Mouse (Mus musculus) macrophage (primary cell): ENCODE results near the gene Ssb. TPM values are rescaled to one million over a fixed set of nuclear protein-coding genes. Genes with fewer than 3 reads are reported as not detected.

Source experiments
- H3K27ac ChIP-seq: fragments of 350-480 bp; formaldehyde crosslinking; 2 replicates; pipeline ENCODE4 v1.9.0; 2021
- H3K36me3 ChIP-seq: fragments of 350-480 bp; formaldehyde crosslinking; 2 replicates; pipeline ENCODE4 v1.9.0; 2021; ENCODE audit errors: inconsistent target
- H3K4me3 ChIP-seq: fragments of 350-480 bp; formaldehyde crosslinking; 2 replicates; pipeline ENCODE4 v1.9.0; 2021; ENCODE audit errors: inconsistent target
- H3K79me2 ChIP-seq: fragments of 350-480 bp; formaldehyde crosslinking; 2 replicates; pipeline ENCODE4 v1.9.0; 2021; ENCODE audit errors: inconsistent target
- WGBS: methylation state at CpG from one replicate; pipeline ENCODE4 v1.1.7; 2026; ENCODE audit warnings: inconsistent platforms; ENCODE audit not compliant: missing documents; 5-methylcytosine and 5-hydroxymethylcytosine counted together
- polyA plus RNA-seq: library from polyadenylated mRNA; stranded (reverse); fragments of 250-400 nt; gene quantifications from 3 replicates; pipeline ENCODE4 v1.2.4, GENCODE M21; 2018; ENCODE audit warnings: inconsistent platforms
- total RNA-seq, 78 experiments: library from RNA; depleted of rRNA; stranded (reverse); fragments of 250-400 nt; gene quantifications; 1 replicate in 9 of 78; 2 replicates in 24 of 78; 3 replicates in 43 of 78; 4 replicates in 2 of 78; pipeline ENCODE4 v1.2.4; 2018; ENCODE audit warnings: inconsistent platforms in 56 of 78

Ssb gene
- total RNA-seq (2018; cell fraction: chromatin; rRNA removed): 100 to 1,000 TPM in 10 of 26 experiments, 10 to 100 TPM in 16; 63.2 to 140 (median 94.4) TPM
- total RNA-seq (2018; cell fraction: cytosol; rRNA removed): 100 to 1,000 TPM in 15 of 26 experiments, 10 to 100 TPM in 11; 87.0 to 136 (median 101) TPM
- total RNA-seq (2018; cell fraction: nucleus; rRNA removed): 100 to 1,000 TPM in 12 of 26 experiments, 10 to 100 TPM in 14; 73.7 to 179 (median 95.3) TPM
- 106 to 279 TPM (median 166 TPM) in 3 replicates for polyA plus RNA-seq

- peaks cover 7% of the 10 kb centered on the region for H3K36me3 ChIP-seq
- peak within 1 kb of the TSS; percentile 92 for H3K4me3 ChIP-seq
- H3K27ac ChIP-seq: peak within 1 kb of the TSS; percentile 79
- under 1% methylated on average over 60 of the region's 66 CpGs for WGBS
- peaks cover 48% of the 10 kb centered on the region for H3K79me2 ChIP-seq
Measured at GRCm38 (mm10) chr2:69861485-69862091, at the start of gene Ssb. TSS of gene Ssb (plus strand) at chr2:69861562.

- Histone ChIP-seq H3K4me3 (no peak overlapping the region), H3K27ac (no peak overlapping the region), H3K79me2 (no peaks in the 10 kb centered on the region), H3K36me3 (no peaks in the 10 kb centered on the region)
- WGBS: 77% methylated on average over 5 of the region's 5 CpGs
Measured at GRCm38 (mm10) chr2:69816575-69816974, 44.8 kb upstream of the Ssb start.

GRCm38 (mm10) chr2:69818350-69819085 lies 42.8 kb upstream of the Ssb start:
- Histone ChIP-seq H3K27ac (no peak overlapping the region), H3K36me3 (no peaks in the 10 kb centered on the region), H3K79me2 (no peaks in the 10 kb centered on the region), H3K4me3 (no peak overlapping the region)
- 89% methylated on average over 9 of the region's 9 CpGs for WGBS

DNA sequence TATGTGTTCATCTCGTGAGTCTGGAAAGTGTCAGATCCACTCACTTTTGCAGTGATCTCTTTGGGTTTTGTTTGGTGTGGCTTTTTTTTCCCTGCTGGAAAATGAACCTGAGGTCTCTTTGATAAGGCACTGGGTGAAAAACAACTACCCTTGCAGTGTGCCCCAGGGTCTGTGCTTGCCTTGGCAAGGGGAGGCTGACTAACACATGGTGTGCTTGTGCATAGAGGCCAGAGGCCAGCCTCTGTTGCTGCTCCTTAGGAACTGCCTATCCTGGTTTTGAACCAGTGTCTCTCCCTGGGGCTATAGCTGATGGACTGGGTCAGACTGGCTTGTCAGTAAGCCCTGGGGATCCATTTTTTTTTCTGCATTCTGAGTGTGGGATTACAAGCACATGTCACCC lies 41.2 kb upstream of the Ssb start:
- no peak overlapping the region for H3K27ac ChIP-seq
- H3K79me2 ChIP-seq: no peaks in the 10 kb centered on the region
- no peaks in the 10 kb centered on the region for H3K36me3 ChIP-seq
- H3K4me3 ChIP-seq: no peak overlapping the region
- 100% methylated on average over 1 of the region's 1 CpGs for WGBS

GRCm38 (mm10) chr2:69821711-69822110 lies 39.7 kb upstream of the Ssb start, which contains the start of gene Klhl23:
TSS of gene Klhl23 (plus strand) at chr2:69821944.
- H3K27ac ChIP-seq: no peak within 1 kb of the TSS
- WGBS: 19% methylated on average over 8 of the region's 8 CpGs

DNA sequence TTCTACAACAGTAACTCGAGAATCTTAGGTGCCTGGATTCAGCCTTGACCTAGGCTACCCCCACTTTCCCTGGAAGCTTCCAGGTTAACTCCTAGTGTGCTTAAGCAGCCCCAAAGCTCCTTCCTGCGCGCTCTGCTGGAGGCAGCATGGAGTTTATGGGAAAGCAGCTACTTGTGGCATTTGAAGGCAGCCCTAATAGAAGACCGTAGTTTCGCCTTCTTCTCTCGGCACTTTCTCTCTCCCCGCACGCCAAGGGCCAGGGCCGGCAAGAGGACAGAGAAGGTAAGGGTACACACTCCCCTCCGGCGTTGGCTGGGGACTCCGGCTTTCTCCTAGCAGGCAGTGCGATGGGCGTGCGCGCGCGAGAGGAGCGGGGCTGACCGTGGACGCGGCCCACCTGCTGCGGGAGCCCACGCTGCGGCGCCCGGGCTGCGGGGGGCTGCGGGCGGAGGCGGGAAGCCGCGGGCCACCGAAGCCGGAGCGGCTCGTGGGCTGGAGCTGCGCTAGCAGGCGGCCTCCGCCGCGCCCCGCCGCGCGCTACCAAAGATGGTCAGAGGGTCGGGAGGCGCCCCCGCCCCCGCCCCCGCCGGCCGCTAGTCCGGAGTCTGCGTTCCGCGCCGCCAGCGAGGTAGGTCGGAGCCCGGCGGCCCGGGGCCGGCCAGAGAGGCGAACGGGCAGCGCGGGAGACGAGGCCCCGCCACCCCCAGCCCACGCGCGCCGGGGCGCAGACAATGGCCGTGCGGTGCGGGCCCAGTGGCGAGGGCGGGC lies 38.8 kb upstream of the Ssb start:
- Histone ChIP-seq H3K27ac (no peak overlapping the region), H3K4me3 (peak overlapping the region; percentile 31), H3K79me2 (no peaks in the 10 kb centered on the region), H3K36me3 (no peaks in the 10 kb centered on the region)
- under 1% methylated on average over 66 of the region's 80 CpGs for WGBS

More at GRCm38 (mm10) chr2:69821711-69822110, 39.7 kb upstream of the Ssb start, which contains the start of gene Klhl23:
- Histone ChIP-seq H3K4me3 (peak within 1 kb of the TSS; percentile 31), H3K79me2 (no peaks in the 10 kb centered on the region), H3K36me3 (no peaks in the 10 kb centered on the region)

DNA sequence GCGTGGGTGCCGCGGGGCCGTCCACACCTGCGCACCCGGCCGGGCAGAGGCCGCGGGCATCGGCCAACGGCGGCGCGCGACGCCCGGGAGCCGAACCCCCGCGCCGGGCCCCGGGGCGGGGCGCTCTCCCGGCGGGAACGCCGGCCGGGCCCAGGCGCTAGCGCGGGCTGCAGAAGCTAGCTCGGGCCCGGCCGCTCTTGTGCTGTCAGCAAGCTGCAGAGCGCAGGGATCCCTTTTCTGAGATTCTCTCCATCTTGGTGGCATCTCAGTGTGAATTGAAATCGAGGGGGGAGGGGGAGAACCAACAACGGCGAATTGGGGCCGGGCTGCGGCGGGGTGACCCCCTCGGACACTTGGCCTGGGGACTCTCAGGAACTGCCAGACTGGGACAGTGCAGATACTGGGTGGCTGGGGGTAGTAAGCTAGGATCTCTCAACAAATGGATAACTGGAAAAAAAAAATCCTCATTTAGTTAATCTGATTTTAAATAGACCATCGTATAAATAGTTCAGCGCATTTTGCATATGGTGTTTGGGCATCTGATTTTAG lies 38.2 kb upstream of the Ssb start:
- Histone ChIP-seq H3K4me3 (peak overlapping the region; percentile 39), H3K27ac (no peak overlapping the region), H3K79me2 (no peaks in the 10 kb centered on the region), H3K36me3 (no peaks in the 10 kb centered on the region)
- 9% methylated on average over 21 of the region's 45 CpGs for WGBS

- 94% methylated on average over 10 of the region's 10 CpGs for WGBS
- Histone ChIP-seq H3K27ac (no peak overlapping the region), H3K36me3 (no peaks in the 10 kb centered on the region), H3K79me2 (no peaks in the 10 kb centered on the region), H3K4me3 (no peak overlapping the region)
Measured at GRCm38 (mm10) chr2:69825898-69826297, 35.5 kb upstream of the Ssb start.

GRCm38 (mm10) chr2:69826380-69826779 lies 35.0 kb upstream of the Ssb start:
- WGBS: 92% methylated on average over 2 of the region's 2 CpGs
- Histone ChIP-seq H3K79me2 (no peaks in the 10 kb centered on the region), H3K36me3 (no peaks in the 10 kb centered on the region), H3K27ac (no peak overlapping the region), H3K4me3 (no peak overlapping the region)

GRCm38 (mm10) chr2:69828031-69828430 lies 33.3 kb upstream of the Ssb start:
- Histone ChIP-seq H3K4me3 (no peak overlapping the region), H3K79me2 (no peaks in the 10 kb centered on the region), H3K36me3 (no peaks in the 10 kb centered on the region), H3K27ac (no peak overlapping the region)
- WGBS: 91% methylated on average over 7 of the region's 7 CpGs

- no peak overlapping the region for H3K27ac ChIP-seq
- 96% methylated on average over 2 of the region's 2 CpGs for WGBS
- H3K36me3 ChIP-seq: no peaks in the 10 kb centered on the region
- H3K4me3 ChIP-seq: no peak overlapping the region
- H3K79me2 ChIP-seq: no peaks in the 10 kb centered on the region
Measured at GRCm38 (mm10) chr2:69829680-69830079, 31.7 kb upstream of the Ssb start.

DNA sequence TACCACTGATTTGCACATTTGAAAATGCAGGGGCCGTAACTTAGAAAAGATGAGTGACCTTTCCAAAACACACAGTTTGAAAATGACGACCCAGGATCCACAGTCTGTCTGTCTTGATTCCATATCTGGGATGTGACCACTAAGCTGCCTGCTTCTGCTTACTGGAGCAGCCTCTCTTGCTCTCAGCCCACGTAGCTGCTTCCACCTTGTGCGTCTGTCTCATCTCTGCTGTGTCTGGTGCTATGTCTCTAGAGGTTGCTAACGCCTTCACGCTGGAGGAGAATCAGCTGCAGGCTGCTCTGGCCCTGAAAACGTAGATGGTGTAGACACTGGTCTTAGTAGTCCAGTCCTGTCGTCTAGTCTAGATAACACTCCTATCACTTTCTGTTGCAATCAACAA lies 31.2 kb upstream of the Ssb start:
- 95% methylated on average over 8 of the region's 8 CpGs for WGBS
- Histone ChIP-seq H3K79me2 (no peaks in the 10 kb centered on the region), H3K4me3 (no peak overlapping the region), H3K27ac (no peak overlapping the region), H3K36me3 (no peaks in the 10 kb centered on the region)

DNA sequence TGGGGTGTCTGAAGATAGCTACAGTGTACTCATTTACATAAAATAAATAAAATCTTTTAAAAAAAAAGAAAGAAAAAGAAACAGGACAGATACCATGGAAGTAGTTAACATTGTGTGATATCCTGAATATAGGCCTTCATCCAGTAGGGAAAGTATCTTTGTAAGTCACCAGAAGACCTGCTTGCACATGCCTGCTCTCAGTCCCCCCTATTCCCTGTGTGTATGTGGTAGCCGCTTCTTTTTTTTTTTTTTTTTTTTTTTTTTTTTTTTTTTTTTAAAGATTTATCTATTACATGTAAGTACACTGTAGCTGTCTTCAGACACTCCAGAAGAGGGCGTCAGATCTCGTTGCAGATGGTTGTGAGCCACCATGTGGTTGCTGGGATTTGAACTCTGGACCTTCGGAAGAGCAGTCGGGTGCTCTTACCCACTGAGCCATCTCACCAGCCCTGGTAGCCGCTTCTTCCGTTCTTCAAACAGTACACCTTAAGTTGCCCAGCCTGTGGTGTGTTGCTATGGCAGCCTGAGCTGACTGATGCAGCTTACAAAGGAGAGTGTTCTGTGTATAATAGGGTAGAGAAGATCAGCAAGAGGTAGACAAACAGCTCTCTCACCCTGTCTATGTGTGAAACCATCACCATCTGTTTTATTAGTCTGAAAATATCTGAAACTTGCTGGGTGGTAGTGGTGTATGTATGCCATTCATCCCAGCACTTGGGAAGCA lies 24.0 kb upstream of the Ssb start:
- Histone ChIP-seq H3K36me3 (no peaks in the 10 kb centered on the region), H3K79me2 (no peaks in the 10 kb centered on the region), H3K4me3 (no peak overlapping the region), H3K27ac (no peak overlapping the region)
- 95% methylated on average over 2 of the region's 7 CpGs for WGBS

GRCm38 (mm10) chr2:69837996-69838395 lies 23.4 kb upstream of the Ssb start:
- Histone ChIP-seq H3K79me2 (no peaks in the 10 kb centered on the region), H3K36me3 (no peaks in the 10 kb centered on the region)
- 88% methylated on average over 3 of the region's 3 CpGs for WGBS

More at GRCm38 (mm10) chr2:69837996-69838395, 23.4 kb upstream of the Ssb start:
- H3K4me3 ChIP-seq: no peak overlapping the region
- no peak overlapping the region for H3K27ac ChIP-seq
